ENCODE assay signal across 8 mouse cellular contexts in genomic region chr11:16559001-16559699, GRCm38 (mm10). TPM values are rescaled to one million over a fixed set of nuclear protein-coding genes. Genes with fewer than 3 reads are reported as not detected.
DNase-seq lines count a peak whose midpoint lies in the region; ATAC-seq and TF ChIP-seq lines count a peak whose summit lies in the region.

No protein-coding gene starts in this region.

- 0 out of 2 replicates have a peak overlapping the region, but pooled peaks have one; percentile 13 for H3K4me3 ChIP-seq in kidney, adult 2 months (ENCODE audit: insufficient read depth, low read depth, low read length)
- H3K4me3 ChIP-seq in liver, embryonic 14.5 days (ENCODE audit: insufficient read depth in 1 of 2, low read depth in 2 of 2, low read length in 2 of 2) = no peak overlapping the region
- H3K4me3 ChIP-seq in midbrain, embryonic 13.5 days (replicated peaks) = no peak overlapping the region

- TF ChIP-seq EP300 in liver, embryonic 14.5 days (IDR thresholded peaks at IDR 0.05; ENCODE audit: low read depth) = no peak

- no peaks in the 10 kb centered on the region for H3K27me3 ChIP-seq in kidney, adult 2 months (replicated peaks; ENCODE audit: control insufficient read depth, insufficient read depth, low read length)
- no peaks in the 10 kb centered on the region for H3K27me3 ChIP-seq in liver, embryonic 14.5 days (ENCODE audit: control insufficient read depth, insufficient read depth, low read length)
- H3K27me3 ChIP-seq in midbrain, embryonic 13.5 days = no peaks in the 10 kb centered on the region

- WGBS in kidney, adult 2 months = 17% methylated on average over 16 of the region's 16 CpGs
- 47% methylated on average over 16 of the region's 16 CpGs for WGBS in liver, embryonic 14.5 days (ENCODE audit: insufficient replicate concordance)
- WGBS in midbrain, embryonic 13.5 days = 69% methylated on average over 16 of the region's 16 CpGs

- H3K27ac ChIP-seq in kidney, adult 2 months (ENCODE audit: insufficient read depth, low read depth, low read length) = no peak overlapping the region
- H3K27ac ChIP-seq in liver, embryonic 14.5 days = no peak overlapping the region
- H3K27ac ChIP-seq in midbrain, embryonic 13.5 days = no peak overlapping the region

- ATAC-seq in liver, embryonic 14.5 days (ENCODE audit: insufficient read depth) = peak; percentile 15; the same call in 1 of the 2 replicates
- no peak for ATAC-seq in midbrain, embryonic 13.5 days

- H3K4me1 ChIP-seq in kidney, adult 2 months (ENCODE audit: control insufficient read depth, insufficient read depth, low read length) = 0 out of 2 replicates have a peak, but pooled peaks cover 3% of the 10 kb centered on the region
- no peaks in the 10 kb centered on the region for H3K4me1 ChIP-seq in liver, embryonic 14.5 days (replicated peaks; ENCODE audit: control insufficient read depth in 2 of 2, insufficient read depth in 2 of 2, low read length in 1 of 2)
- H3K4me1 ChIP-seq in midbrain, embryonic 13.5 days (replicated peaks) = no peaks in the 10 kb centered on the region

- no peak for TF ChIP-seq CTCF in kidney, adult 2 months (conservative IDR thresholded peaks at IDR 0.05; ENCODE audit: insufficient read depth, insufficient read length, low read depth, low read length)
- no peak for TF ChIP-seq CTCF in liver, embryonic 14.5 days (IDR thresholded peaks at IDR 0.05; ENCODE audit: low read depth)

- intact Hi-C loops in heart, postnatal 10 days (cut with DNase I) = no loop called here

- H3K9ac ChIP-seq in liver, embryonic 14.5 days (replicated peaks) = no peak overlapping the region
- no peak overlapping the region for H3K9ac ChIP-seq in midbrain, embryonic 13.5 days (replicated peaks)

- no peak for TF ChIP-seq POLR2A in kidney, adult 2 months (IDR thresholded peaks at IDR 0.05; ENCODE audit: low read depth, low read length)

- H3K4me2 ChIP-seq in liver, embryonic 14.5 days (ENCODE audit: low read depth) = no peak overlapping the region
- H3K4me2 ChIP-seq in midbrain, embryonic 13.5 days (replicated peaks) = no peak overlapping the region

- DNase-seq in kidney, adult 2 months = peak; percentile 9
- no peak for DNase-seq in kidney, adult 11 months
- peak; percentile 12 for DNase-seq in adrenal gland, postnatal 14 days
- DNase-seq in heart, postnatal 10 days = peak; percentile 10 to 12
- DNase-seq in liver, embryonic 14.5 days (ENCODE audit: low read depth in 3 of 3, low spot score in 3 of 3) = no peak
- DNase-seq in layer of hippocampus, adult 9-11 months = no peak
- no peak for DNase-seq in cerebellum, postnatal 14 days

- no peaks in the 10 kb centered on the region for H3K36me3 ChIP-seq in kidney, adult 2 months (ENCODE audit: control insufficient read depth, insufficient read depth, low read length)
- no peaks in the 10 kb centered on the region for H3K36me3 ChIP-seq in liver, embryonic 14.5 days (replicated peaks; ENCODE audit: control insufficient read depth, insufficient read depth, low read depth)
- H3K36me3 ChIP-seq in midbrain, embryonic 13.5 days = no peaks in the 10 kb centered on the region

- no peaks in the 10 kb centered on the region for H3K9me3 ChIP-seq in liver, embryonic 14.5 days (ENCODE audit: control insufficient read depth, low read length)
- H3K9me3 ChIP-seq in midbrain, embryonic 13.5 days = no peaks in the 10 kb centered on the region

RNA-seq across cellular contexts. Expression of gene Sec61g, which starts 50.9 kb away (rescaled TPM):
- polyA plus RNA-seq in kidney, adult 2 months (2012; rRNA removed) = 9.0 and 14.9 TPM in 2 replicates
- 6.9 and 8.1 TPM in 2 replicates for total RNA-seq in adrenal gland, postnatal 14 days (2021)
- total RNA-seq in heart, postnatal 10 days (2021) = 1 to 10 TPM; 3.6 to 4.2 TPM
- polyA plus RNA-seq in liver, embryonic 14.5 days (2012; rRNA removed) = 26.2 and 45.7 TPM in 2 replicates
- 33.0 and 33.7 TPM in 2 replicates for polyA plus RNA-seq in liver, embryonic 14.5 days (2014; fragmentation: Nextera tagmentation; extraction: Ambion mirVana)
- 39.6 and 43.3 TPM in 2 replicates for polyA plus RNA-seq in midbrain, embryonic 13.5 days (2015; fragmentation: Nextera tagmentation; extraction: Ambion mirVana)

Comparison
In these comparisons a context has a peak if more than half of its experiments do, and no peak if none do; other contexts are left out.
1. DNase-seq: peak in kidney, adult 2 months (single experiment), adrenal gland, postnatal 14 days (single experiment) and heart, postnatal 10 days (2 of 2); none in kidney, adult 11 months (single experiment), liver, embryonic 14.5 days (0 of 3), layer of hippocampus, adult 9-11 months (single experiment) and cerebellum, postnatal 14 days (0 of 2).